Mouse (Mus musculus) adrenal gland, adult 18-20 months (tissue): ENCODE measurements around the gene Slc38a2. TPM values are rescaled to one million over a fixed set of nuclear protein-coding genes. Genes with fewer than 3 reads are reported as not detected.
A peak's percentile ranks its signal among the peaks of the same experiment; 100 is the strongest.

Source experiments
- DNase-seq, 2 experiments: peaks; one replicate each; pipeline ENCODE4 v3.0.0; 2021 to 2022; ENCODE audit warnings: low spot score in 2 of 2
- long read RNA-seq, 2 experiments: library from polyadenylated mRNA; stranded (forward); transcript quantifications; one replicate each; pipeline ENCODE4 v2.0.0; 2021
- total RNA-seq, 2 experiments: library from RNA; stranded (reverse); gene quantifications; 1 replicate in 1 of 2; 2 replicates in 1 of 2; pipeline ENCODE4 v1.2.3; 2021

Gene Slc38a2
- 100 to 1,000 TPM; 103 to 210 TPM for total RNA-seq
- long read RNA-seq, experiment 1, full-length matches to known transcripts: 28 of 39 reads
- long read RNA-seq, experiment 1, partial matches to known transcripts: 10 of 39 reads
- long read RNA-seq, experiment 1, other reads (novel, unspliced or antisense): 1 of 39 reads
- long read RNA-seq, experiment 2, full-length matches to known transcripts: 11 of 41 reads
- long read RNA-seq, experiment 2, partial matches to known transcripts: 28 of 41 reads
- long read RNA-seq, experiment 2, other reads (novel, unspliced or antisense): 2 of 41 reads

GRCm38 (mm10) chr15:96699521-96700511 is at the start of gene Slc38a2:
Gene Slc38a2, minus strand, starts transcription at chr15:96699730.
- peak; percentile 95 to 96 for DNase-seq

GRCm38 (mm10) chr15:96749101-96749500 is 49.6 kb upstream of the Slc38a2 start:
- no peak for DNase-seq

DNA sequence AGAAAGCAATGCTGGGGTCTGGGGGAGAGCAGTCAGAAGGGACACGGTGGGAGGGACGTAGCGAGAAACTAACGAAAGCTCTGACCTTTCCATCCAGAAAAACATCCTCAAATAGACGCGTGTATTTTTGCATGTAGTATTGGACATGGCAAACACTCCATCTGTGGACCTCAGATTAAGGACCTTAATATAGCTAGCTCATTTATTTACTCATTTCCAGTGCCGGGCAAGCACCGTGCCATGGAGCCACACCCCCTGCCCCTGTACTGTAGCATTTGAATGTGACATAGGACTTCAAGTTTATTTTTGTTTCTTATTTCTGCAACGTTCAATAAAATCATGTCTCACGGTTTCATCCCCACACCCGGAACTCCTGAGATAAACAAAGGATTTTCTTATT is 48.0 kb upstream of the Slc38a2 start:
- DNase-seq: no peak

GRCm38 (mm10) chr15:96746986-96747385 is 47.5 kb upstream of the Slc38a2 start:
- no peak for DNase-seq

DNA sequence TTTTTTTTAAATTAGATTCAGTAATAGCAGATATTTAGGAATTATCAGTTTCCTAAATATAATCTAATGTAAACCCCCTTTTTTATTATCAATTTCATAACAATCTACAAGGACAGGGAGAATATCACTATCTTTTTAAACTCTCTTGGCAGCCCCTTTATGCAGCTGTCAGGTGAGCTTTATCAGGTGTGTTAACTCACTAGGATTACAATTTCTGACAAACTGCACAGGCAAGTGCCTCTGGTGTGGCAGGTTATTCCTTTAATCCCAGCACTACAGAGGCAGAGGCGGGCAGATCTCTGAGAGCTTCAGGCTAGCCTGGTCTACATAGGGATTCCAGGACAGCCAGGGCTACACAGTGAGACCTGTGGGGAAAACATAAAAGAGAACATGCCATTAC is 45.8 kb upstream of the Slc38a2 start:
- no peak for DNase-seq

GRCm38 (mm10) chr15:96744882-96745296 is 45.4 kb upstream of the Slc38a2 start:
- DNase-seq: no peak

DNA sequence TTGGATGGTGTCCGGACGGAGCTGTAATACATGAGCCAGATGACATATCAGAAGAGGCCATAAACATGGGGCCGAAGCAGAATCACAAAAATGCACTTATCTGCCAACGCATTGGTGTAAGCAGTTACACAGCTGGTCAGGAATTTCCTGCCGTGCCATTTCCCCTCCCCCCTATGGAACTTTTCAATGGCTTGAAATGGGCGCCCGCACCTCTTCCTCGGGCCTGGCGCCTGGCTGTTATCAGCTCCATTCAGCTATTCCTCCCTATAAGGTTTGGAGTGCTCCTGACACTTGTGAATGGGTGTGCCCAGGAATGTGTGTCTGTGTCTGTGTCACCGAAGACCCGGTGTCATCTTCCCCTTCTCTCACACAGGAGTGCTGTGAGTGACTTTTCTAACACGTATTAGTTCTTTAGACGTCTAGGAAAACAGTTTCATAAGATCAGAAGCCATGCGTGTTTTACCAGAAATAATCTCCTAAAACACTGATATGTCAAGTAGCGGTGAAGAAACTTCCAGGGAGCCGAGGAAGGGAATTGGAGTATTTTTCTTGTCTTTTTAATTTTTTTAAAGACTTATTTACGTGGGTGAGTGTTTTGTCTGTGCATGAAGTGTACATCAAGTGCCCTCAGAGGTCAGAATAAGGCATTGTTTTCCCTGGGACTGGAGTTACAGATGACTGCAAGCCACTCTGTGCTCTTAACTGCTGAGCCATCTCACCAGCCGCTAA is 44.8 kb upstream of the Slc38a2 start:
- DNase-seq: no peak

- DNase-seq: no peak
These were observed 43.7 kb upstream of the Slc38a2 start for GRCm38 (mm10) chr15:96743257-96743656.

DNA sequence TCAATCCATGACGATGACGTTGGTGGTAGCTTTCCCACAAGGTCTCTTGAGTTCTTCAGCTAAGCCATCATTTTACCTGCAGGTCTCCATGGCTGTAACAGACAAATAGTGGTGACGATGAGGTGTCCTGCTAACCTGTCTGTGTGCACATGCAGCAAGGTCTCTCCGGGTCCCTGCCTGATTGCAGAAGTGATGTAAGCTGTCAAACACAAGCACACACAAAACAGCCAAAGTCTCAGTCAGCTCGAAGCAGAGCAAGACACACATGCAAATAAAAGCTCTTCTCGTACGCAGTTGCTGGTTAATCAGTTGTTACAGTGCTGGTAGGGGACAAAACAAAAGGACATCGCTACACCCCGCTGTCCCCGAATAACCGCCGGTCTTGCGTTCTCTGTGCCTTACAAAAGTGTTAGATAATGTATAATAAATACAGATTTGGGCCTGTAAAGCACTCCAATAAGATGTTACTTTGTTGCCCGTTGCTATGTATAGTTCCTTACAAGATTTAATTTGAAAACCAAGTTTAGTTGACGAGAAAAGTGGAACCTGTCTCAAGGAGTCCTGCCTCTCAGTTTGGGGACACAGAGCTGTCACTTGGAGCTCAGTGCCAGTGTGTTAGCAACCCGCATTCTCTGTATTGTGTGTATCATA is 43.2 kb upstream of the Slc38a2 start:
- no peak for DNase-seq

- no peak for DNase-seq
These were observed 41.5 kb upstream of the Slc38a2 start for GRCm38 (mm10) chr15:96740865-96741561.

GRCm38 (mm10) chr15:96740091-96740490 is 40.6 kb upstream of the Slc38a2 start:
- no peak for DNase-seq

DNA sequence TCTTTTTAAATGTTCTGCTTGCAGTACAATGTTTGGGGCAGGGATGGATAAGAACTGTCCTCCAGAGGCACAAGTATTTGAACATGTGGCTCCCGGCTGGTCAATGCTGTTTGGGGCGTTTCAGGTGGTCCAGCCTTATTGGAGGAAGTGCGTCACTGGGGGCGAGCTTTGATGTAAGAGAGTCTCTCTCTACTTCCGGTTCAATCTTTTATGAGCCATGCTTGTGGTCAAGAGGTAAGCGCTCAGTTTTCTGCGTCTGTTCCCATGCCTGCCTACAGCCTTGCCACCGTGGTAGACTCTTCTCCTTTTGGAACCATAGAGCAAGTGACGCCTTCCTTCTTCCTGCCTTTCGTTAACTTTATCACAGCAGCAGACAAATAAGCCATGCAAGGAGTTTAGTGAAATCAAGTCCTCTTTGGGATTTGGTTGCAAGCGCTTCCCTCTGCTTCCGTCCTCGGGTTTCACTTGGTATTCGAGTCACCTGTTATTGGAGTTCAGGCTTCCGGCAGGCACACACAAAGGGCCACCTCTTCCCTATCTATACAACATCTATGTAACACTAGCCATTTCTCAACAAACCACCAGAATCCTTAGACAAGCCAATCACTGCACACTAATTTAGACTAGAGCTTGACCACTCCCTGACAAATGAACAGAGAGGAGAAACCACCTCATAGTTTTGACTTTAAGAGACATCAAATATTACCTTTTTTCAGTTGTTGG is 37.3 kb upstream of the Slc38a2 start:
- no peak for DNase-seq

DNA sequence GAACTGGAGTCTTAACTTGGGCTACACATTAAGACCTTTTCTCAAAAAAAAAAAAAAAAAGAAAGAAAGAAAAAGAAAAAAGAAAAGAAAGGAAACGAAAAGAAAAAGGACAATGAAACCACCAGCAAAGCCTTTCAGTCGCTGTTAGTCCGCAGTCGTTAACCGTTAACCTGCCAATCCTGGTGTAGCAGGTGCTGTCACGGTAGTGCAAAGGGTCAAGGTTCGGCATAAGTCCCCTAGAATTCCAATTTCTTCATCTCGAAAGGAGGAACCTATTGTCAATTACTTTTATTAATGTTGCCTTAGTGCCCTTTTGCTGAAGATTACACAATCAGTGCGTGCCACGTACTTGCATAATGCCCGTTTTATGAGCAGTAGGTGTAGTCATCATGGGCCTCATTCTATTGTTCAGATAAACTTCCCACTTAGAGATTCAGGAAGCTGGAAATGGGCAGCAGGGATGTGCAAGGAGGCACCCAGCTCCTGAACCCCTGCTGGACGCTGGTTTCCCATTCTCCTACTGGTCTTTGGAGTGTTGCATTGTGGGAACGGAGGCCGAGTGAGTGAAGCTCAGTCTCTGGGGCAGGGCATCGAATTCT is 36.1 kb upstream of the Slc38a2 start:
- DNase-seq: no peak

DNA sequence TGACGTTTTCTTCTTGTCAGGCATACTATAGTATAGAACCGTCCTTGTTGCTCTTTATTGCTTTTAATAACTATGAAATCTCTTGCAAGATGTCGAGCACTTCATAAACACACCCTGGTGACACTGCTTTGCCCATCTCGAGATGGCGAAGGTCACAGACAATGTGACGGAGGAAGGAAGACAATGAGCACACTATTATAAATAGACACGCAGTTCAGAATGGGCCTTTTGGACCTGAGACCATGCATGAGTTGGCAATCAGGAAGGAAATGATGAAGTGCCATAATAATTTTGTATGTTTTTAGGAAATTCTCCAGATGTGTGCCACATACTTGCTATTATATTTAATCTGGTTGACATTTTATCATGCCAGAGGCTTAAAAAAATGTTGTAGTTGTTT is 34.9 kb upstream of the Slc38a2 start:
- DNase-seq: no peak

GRCm38 (mm10) chr15:96730416-96730815 is 30.9 kb upstream of the Slc38a2 start:
- no peak for DNase-seq

GRCm38 (mm10) chr15:96729785-96730184 is 30.3 kb upstream of the Slc38a2 start:
- DNase-seq: no peak

- no peak for DNase-seq
These were observed 29.5 kb upstream of the Slc38a2 start for GRCm38 (mm10) chr15:96728993-96729392.

GRCm38 (mm10) chr15:96728346-96728745 is 28.8 kb upstream of the Slc38a2 start:
- no peak for DNase-seq

DNA sequence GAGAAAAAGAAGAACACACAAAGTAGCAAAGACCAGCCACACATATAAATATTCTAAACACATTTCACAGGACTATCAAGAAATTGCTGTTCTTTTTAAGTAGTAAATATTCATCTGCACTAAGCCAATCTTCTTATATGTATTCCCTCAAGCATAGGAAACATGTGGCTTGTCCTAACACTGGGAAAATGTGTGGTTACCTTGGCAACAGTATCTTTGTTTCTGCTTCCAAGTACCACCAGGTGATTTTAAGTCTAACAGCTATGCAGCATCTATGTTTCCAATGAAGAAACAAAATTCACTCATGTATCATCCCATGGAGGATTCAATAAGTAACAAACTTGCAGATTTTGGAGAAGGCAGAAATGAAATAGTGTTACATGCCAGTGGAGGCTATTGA is 25.0 kb upstream of the Slc38a2 start:
- DNase-seq: no peak
